Mouse (Mus musculus): ENCODE data around the gene Gm49711.
"Not testable (repeated sequence)": the region's sequence is repeated elsewhere in the genome, so short reads cannot be mapped to it uniquely, and the experiment has no call there.

Gene Gm49711

DNA sequence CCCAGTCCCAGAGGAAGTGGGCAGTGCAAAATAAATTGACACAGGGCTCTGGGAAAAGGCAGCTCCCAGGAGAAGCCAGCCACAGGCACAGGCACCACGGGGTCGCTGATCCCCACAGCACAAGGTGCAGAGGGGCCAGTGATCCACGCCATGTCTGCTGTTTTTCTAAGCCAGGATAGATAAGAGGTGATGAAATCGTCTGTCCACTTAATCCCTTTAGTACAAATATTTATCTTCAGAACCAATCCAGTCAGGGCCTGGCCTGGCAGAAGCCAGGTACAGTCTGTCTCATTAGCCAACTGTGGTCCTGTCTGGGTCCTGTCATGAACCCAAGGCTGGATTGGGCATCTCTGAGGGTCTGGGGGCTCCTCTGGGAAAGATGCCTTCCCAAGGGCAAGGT is 125.4 kb downstream of the Gm49711 start:
- no peak for DNase-seq (ENCODE audit: low spot score)

- no peak for DNase-seq (ENCODE audit: low spot score)
Measured at GRCm38 (mm10) chr16:92190603-92191002, 132.5 kb downstream of the Gm49711 start.

GRCm38 (mm10) chr16:92195094-92195493 is 137.0 kb downstream of the Gm49711 start:
- no peak for DNase-seq (ENCODE audit: low spot score)

DNA sequence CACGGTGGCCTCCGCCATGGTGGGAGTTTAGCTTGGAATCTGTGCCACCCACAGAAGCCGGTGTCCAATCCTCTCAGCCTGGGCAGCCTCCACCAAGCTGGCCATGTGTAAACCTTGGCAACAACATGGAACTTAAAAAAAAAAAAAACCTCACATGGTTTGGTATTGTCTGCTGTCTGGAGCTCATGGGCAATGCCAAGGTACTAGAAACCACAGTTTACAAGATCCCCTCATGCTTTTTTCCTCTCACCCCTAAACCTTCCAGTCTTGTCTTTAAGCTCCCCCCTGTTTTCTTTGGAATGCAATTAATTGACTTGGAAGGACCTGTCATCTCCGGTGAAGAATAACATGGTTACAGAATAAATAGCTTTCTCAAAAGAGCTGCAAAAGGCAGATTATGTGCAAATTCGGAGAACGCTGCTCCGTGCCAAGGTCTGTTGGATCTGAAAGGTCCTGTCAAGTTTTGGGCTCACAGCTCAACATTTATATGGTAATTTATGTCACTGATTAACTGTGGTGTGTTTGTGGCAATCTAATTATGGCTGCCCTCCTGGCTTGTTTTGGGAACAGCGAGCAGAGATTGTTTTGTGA is 138.7 kb downstream of the Gm49711 start:
- peak; percentile 76 for DNase-seq (ENCODE audit: low spot score)

- DNase-seq (ENCODE audit: low spot score), result peak; percentile 91
Measured at GRCm38 (mm10) chr16:92200615-92201014, 142.5 kb downstream of the Gm49711 start.

GRCm38 (mm10) chr16:92203599-92203998 is 145.5 kb downstream of the Gm49711 start:
- no peak for DNase-seq (ENCODE audit: low spot score)

DNA sequence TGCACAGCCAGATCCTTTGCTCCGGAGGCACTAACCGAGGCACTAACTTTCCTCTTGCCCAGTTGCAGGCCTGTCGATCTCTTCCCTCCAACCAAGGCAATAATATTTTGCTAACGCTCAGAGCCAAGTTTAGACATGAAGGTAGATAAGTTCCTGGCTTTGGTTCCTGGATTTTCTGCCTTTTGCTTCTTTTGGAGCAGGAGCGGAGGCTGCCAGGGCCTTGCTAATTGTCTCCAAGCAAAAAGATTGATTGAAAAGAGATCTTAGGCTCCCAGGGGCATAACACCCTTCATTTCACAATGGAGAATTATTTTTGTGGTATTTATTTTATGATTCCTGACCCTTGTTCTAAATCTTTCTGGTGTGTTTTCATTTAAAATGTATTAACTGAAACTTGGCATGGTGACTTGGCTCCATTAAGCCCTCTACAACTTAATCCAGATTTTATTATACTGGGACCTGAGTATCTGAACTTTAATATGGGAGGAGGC is 151.2 kb downstream of the Gm49711 start:
- peak; percentile 91 for DNase-seq (ENCODE audit: low spot score)

DNA sequence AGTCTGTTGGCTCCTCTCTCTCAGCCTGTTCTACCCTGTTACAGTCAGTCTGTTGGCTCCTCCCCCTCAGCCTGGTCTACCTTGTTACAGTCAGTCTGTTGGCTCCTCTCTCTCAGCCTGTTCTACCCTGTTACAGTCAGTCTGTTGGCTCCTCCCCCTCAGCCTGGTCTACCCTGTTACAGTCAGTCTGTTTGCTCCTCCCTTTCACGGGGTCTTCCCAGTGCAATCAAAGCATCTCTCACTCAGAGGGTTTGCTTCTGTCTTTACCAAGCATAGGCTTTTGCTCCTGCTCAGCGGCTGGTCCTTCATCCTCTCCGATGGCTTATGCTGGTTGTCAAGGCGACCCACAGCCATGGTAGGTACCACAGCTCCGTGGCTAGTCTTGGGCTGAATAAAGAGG is 152.2 kb downstream of the Gm49711 start:
- not testable (repeated sequence) for DNase-seq (ENCODE audit: low spot score)

GRCm38 (mm10) chr16:92213911-92214310 is 155.8 kb downstream of the Gm49711 start:
- not testable (repeated sequence) for DNase-seq (ENCODE audit: low spot score)

DNA sequence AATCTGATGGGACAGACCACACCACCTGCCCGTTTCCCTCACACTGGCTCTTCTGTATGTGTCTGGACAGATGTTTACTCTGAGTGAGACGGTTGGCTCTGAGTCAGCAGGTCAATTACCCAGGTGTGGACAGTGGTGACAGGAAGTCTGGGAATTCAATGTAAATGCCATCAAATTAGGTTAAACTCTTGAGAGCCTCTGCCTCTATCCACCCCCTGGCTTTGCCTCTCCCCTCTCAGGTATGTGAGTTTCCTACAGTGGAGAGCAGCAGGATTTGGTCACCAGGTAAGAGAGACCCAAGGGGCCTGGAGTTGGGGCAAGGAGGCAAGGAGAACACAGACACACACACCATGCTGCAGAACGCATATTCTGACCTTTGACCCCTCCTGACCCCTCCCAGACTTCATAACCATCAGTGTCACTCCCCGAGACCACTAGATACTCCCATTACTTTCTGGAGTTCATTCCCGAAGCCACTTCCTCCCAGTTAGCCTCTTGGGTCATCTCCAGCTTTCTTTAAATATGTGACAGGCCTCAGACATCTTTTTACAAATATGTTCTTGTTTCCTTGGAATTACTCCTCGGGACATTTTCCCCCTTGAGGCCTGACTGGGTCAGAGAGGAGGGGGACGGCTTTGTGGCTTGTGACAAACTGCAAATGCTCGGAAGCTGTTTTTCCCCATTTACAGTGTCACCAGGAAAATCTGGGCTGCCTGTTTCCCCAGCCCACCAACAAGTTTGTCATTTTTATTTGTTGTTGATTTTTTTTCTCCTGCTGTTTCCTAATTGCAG is 157.7 kb downstream of the Gm49711 start:
- DNase-seq (ENCODE audit: low spot score), result peak; percentile 94

DNA sequence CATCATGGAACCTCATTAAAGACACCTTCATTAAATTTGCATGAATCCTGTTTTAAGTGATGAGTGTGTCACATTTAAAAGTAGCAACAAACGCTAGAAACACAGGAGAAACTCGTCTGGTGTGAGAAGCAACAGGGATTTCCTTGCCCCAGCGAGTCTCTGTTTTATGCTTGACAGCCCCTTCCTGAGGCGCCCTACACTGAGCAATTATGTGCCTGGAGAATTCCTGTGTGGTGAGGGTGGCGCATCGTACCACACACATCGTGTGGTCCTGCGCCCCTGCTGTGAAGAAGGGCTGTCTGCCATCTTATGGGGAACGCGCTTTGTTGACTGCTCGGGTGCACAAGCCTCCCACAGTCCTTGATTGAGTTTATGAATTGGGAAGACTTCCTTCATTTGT is 162.6 kb downstream of the Gm49711 start:
- DNase-seq (ENCODE audit: low spot score), result no peak

DNA sequence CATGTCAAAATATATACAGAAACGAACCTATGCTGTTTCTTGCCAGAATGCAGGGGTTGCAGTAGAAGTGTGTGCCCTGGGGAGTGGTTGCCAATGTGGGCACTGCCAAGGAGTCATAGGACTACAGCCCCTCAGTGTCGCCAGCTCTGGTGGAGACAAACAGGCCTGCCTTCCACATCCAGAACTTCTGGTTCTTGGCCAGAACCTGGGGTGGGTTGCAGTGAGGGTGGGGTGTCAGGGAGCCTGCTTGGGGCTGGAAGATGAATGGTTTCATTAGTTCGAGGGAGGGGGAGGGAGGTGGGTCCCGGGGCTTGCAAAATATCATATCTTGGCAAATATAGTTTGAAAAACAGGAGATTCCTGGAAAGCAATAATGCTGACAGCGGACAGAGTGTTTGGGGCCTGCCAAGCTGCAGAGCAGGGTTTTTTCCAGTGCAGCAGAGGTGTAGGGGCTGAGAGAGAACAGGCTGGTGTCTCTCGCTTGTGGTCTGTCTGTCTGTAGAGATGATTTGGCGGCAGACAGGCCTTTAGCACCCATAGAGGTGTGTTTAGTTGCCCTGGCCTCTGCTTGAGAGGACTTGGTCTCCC is 170.3 kb downstream of the Gm49711 start:
- peak; percentile 84 for DNase-seq (ENCODE audit: low spot score)

DNA sequence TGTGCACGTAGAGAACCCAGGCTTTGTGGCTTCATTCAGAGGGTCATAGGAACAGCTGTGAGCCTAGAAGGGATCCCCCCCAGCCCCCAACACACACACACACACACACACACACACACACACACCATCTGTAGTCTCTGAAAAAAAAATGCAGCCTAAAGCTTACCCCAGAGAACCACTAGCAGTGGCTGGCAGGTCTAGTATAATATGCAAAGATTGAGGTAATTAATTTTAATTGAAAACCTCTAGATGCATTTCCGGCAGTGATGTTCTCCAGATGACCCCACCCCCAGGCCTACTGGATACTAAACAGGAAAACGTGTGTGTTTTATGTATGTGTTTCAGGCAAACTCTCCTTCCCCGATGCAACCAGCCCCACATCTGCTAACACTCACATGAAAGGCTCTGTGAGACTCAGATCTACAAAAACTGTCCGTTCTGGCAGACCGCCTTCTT is 172.4 kb downstream of the Gm49711 start:
- no peak for DNase-seq (ENCODE audit: low spot score)

GRCm38 (mm10) chr16:92234530-92234929 is 176.4 kb downstream of the Gm49711 start:
- peak; percentile 78 for DNase-seq (ENCODE audit: low spot score)

DNA sequence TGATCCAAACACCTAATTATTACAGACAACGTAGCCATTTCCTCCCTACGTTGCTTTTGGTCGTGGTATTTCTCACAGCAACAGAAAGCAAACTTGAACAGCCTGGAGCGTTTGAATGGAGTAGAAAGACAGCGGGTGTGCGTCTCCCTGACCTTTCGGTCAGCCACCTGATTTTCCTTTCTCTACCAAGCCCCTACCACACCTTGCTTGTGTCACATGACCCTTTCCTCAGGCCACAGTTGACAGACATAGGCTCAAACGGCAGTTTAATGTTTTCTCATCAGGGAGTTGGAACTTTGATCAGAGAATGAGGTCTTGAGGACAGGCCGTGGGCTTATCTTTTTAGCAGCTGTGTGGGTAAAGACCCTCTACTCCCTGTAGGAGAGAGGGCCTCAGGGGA is 177.1 kb downstream of the Gm49711 start:
- DNase-seq (ENCODE audit: low spot score), result no peak

Data from adipocyte (in vitro differentiated cells).